Mouse (Mus musculus) kidney, postnatal 25 days (tissue): Measurements from ENCODE around the gene Erbb4.

ENCODE experiments used
- DNase-seq, 2 experiments: peaks; one replicate each; pipeline ENCODE4 v3.0.0; 2021; ENCODE audit warnings: mixed read lengths in 2 of 2

The Erbb4 gene

DNA sequence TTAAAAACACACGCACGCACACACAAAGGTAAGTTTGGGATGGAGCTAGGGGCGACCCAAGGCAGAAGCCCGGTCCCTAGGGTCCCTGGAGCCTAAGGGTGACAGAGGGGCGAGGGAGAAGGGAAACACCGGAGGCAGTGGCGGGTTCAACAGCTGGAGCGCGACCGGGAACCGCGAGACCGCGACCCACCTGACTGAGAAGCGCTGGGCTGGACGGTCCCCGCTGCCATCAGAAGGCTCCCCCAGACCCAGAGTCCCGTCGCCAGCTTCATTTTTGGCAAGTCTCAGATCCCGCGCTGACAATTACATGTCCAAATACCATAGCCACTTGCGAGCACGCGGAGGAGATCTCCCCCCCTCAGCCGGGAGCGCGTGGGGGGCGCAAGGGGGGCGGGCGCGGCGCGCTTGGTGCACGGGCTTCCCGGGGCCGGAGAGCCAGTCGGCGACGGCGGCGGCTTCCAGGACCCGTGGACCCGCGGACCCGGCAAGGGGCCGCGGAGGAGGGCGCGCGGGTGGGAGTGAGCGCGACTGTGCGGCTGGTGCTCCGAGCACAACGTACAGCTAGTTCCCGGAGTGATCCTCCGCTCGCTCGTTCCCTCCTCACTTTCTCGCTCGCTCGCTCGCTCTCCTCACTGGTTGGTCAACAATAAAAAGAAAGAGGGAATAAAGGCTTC, at the start of gene Erbb4:
TSS of gene Erbb4 (minus strand) at position 575 of the 674 bp plus-strand sequence.
- DNase-seq: peak; percentile 14 to 54

DNA sequence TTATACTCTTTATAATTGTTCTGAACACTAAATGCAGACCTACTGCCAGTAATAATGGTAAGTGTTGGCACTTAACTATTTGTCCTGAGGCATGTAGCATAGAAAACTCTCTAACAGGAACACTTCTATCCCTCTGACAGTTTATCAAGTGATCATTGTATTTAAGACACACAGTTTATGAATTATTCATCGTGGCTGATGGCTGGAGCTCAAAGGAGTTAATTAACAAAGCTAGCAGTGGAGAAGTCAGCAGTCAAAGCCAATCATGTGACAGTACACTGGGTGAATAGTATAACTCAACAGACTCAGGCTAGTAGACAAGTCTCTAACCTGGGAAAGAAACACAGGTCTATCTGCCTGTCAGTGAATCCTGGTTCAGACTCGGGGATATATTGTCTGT, 49.5 kb upstream of the Erbb4 start:
- DNase-seq: no peak

DNA sequence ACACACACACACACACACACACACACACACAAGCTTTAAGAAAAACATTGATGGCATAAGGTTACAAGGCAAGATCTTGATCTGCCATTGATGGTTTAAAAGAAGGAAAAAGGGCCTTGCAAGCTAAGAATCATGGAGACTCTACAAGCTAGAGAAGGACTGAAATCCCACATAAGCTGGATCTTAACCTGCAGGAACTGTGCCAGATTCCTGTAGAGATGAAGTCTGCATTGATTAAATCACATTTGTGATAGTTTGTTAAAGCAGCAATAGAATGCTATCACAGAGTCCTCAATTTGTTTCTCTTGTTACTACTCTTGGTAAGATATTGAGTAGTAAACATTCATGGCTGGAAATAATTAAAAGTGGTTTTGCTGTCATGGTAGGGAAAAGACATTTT, 33.5 kb upstream of the Erbb4 start:
- no peak for DNase-seq

- DNase-seq: no peak
These were observed 31.6 kb upstream of the Erbb4 start for GRCm38 (mm10) chr1:69139519-69139868.

- DNase-seq: peak; percentile 49 to 72
These were observed 31.1 kb upstream of the Erbb4 start for GRCm38 (mm10) chr1:69138856-69139518.

DNA sequence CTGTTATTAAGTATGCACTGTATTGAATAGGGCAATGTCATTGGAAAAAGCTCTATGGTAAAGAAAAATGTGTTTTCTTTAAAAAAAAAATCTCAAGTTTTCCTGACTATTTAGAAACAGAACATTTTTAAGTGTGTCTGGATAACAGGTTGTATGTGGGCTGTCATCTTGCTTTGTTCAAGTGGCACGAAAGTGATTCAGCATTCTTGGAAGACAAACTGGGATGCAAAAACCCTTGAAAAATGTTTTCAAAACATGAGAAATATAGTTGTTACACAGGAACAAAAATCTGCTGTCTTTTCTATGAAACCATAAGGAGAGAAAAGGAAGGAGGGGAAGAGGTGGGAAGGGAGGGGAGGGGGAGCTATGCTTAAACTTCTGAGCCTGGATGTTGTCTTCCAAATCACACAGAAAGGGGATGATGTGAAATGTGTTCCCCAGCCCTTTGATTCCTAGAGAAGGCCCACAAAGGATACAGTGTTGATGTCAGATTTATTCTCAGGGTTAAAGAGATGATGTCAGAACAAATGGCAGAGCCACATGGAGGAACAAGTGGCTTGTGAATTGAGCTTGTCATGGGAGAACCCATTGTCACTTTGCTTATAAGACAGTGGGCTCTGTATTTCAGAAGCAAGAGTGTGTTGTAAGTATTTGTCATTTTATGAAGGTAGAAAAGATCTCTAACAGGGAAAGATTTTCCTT, 16.4 kb upstream of the Erbb4 start:
- DNase-seq: no peak

GRCm38 (mm10) chr1:69118249-69118938, 10.5 kb upstream of the Erbb4 start:
- peak; percentile 31 to 41 for DNase-seq

GRCm38 (mm10) chr1:69108159-69108925, 483 bp upstream of the Erbb4 start:
- DNase-seq: peak; percentile 83 to 84

GRCm38 (mm10) chr1:69106937-69107461, 860 bp downstream of the Erbb4 start:
- DNase-seq: peak; percentile 61 to 82

DNA sequence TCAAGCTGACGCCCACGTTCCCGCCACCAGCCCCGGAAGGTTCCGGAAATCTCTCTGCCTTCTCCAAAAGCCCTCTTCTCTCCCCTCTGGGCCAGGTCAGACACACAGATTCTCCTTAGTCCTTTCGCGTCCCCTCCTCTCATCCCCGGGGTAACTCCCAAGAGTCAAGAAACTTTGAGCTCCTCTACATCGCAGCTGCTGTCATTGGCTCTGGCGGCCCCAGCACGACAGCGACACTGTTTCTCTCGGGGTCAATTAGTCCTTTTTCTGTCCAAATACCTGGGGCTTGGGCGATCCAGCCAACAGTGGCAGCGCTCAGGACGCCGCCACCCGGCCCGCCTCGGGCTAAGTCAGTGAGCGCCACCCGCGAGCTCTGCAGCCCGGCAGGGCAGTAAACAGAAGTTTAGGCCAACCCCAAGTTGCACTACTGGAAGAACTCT, 1.5 kb downstream of the Erbb4 start:
- peak; percentile 59 to 79 for DNase-seq

GRCm38 (mm10) chr1:69105493-69106321, 2.2 kb downstream of the Erbb4 start:
- DNase-seq: peak; percentile 83 to 92

DNA sequence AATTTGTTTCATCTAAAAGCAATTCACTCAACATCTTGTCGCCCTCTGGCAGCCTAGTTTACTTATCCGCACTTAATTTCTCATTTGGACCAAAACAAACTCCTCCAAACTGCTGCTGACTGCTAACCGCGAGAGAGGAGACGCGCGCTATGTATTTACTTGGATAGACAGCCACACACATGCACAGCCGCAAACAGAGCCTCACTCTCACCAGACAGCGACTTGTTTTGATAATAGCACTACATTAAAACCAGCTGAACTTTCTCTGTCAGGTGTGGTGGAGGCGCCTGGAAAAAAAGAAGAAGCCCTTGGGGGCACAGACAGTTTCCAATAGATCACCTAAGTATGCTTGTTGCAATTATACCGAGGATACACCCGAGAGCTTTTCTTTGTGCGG, 2.8 kb downstream of the Erbb4 start:
- peak; percentile 36 to 49 for DNase-seq

- DNase-seq: no peak
These were observed 4.6 kb downstream of the Erbb4 start for GRCm38 (mm10) chr1:69103211-69103706.

GRCm38 (mm10) chr1:69101670-69102069, 6.2 kb downstream of the Erbb4 start:
- no peak for DNase-seq

- DNase-seq: no peak
These were observed 14.8 kb downstream of the Erbb4 start for GRCm38 (mm10) chr1:69093052-69093451.

GRCm38 (mm10) chr1:69089331-69089730, 18.5 kb downstream of the Erbb4 start:
- no peak for DNase-seq

- DNase-seq: no peak
These were observed 22.1 kb downstream of the Erbb4 start for GRCm38 (mm10) chr1:69085753-69086152.

DNA sequence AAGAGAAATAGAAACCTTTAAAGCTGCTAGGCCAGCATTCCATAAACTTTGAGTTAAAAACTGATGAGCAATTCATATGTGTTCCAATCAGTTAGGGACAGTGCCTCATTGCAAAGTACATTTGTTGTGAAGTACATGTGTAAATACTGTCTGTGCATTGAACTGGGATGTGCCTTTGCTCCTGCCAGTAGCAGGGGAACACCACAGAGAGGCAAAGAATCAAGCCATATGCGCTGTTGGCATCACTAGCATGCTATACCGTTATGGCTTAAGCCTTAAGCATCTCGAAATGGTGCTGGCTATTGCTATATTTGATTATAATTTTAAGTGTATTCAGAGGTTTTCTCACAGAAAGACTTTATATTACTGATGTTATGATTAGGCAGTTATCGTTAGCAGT, 58.9 kb downstream of the Erbb4 start:
- DNase-seq: no peak

DNA sequence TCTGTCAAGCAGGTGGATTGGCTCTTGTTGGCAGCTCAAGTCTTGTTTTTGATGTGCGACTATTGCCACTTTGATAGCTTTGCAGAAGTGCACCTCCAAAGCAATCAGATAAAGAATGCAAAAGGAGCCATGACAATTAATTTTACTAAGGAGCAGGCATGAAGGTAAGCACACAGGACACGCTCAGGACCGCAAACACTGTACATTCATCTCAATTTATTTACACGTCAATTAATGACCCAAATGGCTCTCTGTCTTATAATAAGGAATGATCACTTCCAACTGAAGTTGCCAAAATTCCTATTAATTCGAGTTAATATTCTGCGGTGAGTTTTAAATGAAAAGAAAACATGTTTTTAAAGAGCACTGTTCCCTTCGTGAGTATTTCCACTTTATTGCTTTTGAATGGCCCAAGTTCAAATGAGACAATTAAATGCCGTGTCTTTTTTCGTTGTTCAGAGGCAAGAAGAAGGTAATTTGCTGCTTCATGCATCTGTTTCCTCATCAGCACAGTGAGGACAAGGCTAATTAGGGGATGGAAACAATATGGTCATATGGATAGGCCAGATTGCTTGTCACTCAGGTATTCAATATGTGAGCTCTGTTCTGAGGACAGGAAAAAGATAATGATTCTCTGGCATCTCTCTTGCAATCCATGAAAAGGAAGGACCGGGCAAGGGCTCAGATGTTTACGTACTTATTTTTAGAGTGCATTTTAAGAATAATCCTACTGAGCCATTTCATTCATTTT, 61.5 kb downstream of the Erbb4 start:
- no peak for DNase-seq

GRCm38 (mm10) chr1:69027816-69028215, 80.0 kb downstream of the Erbb4 start:
- no peak for DNase-seq
